Mouse (Mus musculus) left cerebral cortex, adult 2 months (tissue): ENCODE data around the gene Tmem208. TPM values are rescaled to one million over a fixed set of nuclear protein-coding genes. Genes with fewer than 3 reads are reported as not detected.

Experiments used
- DNase-seq, 2 experiments: peaks; one replicate each; pipeline ENCODE4 v3.0.0; 2021 to 2022; ENCODE audit warnings: low spot score in 2 of 2, mixed read lengths in 1 of 2; ENCODE audit errors: extremely low spot score in 1 of 2
- H3K27ac ChIP-seq: fragments of 200-600 bp; 2 replicates; pipeline ENCODE4 v1.8.1; 2022
- H3K4me3 ChIP-seq: fragments of 200-600 bp; 2 replicates; pipeline ENCODE4 v1.8.1; 2022
- CTCF ChIP-seq: fragments of 200-600 bp; IDR thresholded peaks from 2 replicates; pipeline ENCODE4 v1.8.1; 2022; ENCODE audit warnings: antibody characterized with exemption, mild to moderate bottlenecking, moderate library complexity
- intact Hi-C: fragments of 180-260 bp; cut with DNase I; formaldehyde crosslinking; loops from one replicate; pipeline ENCODE4 v1.15.1; 2025
- total RNA-seq, 2 experiments: library from RNA; stranded (reverse); gene quantifications; 2 replicates each; pipeline ENCODE4 v1.2.3; 2021

The Tmem208 gene
- total RNA-seq, 2 experiments from 2014 or later: 35.4 to 40.1 TPM

DNA sequence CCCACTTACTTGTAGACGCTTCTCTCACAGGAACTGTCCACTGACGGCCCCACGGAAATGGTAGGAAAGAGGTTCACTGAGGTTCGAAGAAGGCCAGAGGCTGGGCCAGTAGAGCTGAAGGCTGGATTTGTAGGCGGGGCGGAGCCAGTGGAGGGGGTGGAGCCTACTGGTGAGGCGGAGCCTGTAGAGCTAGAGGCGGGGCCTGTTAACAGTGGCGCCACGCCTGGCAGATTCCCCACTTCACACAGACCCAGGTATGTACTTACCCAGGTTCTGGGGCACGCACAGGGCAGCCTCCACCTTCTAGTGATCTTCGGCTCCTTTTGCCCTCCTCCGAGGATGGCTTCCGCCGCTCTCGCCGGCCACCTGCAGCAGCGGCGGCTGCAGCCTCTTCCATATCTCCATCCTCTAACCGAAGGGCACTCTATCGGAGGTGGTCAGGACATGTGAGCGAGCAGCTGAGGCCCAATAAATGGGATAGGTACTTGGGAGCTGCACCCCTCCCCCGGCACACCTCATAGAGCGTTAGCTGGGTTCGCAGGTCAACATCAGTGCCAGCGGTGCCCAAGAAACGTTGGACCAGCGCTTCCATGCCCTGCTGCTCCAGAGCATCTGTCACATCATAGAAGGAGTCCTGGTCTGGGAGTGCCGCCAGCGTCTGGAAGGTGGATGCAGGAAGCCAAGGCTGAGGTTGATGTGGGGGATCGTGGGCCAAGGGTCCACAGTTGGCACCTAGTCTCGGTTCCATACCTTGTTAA is 10.4 kb downstream of the Tmem208 start:
- Histone ChIP-seq H3K4me3 (no peak overlapping the region), H3K27ac (no peak overlapping the region)
- intact Hi-C loops: no loop called here

DNA sequence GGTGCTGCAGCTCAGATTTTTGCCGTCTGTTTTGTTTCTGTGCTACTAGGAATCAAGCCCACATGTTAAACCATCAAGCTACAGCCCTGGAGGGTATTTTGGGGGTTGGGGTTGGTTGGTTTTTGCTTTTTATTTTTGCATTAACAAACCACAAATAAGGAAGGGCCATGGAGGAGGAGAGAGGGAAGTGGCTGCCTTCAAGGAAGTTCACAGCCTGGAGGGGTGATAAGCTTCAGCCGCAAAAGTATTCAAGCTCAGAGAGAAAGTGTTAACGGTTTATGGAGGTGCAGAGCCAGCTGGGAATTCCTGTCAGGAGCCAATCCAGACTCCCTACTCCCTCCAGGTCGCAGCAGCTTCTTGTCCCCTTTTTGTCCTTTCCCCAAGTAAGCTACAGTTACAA is 12.8 kb downstream of the Tmem208 start:
- TF ChIP-seq CTCF: no peak
- Histone ChIP-seq H3K4me3 (no peak overlapping the region), H3K27ac (no peak overlapping the region)
- intact Hi-C loops: no loop called here
- DNase-seq: no peak

More for the DNA sequence above, 10.4 kb downstream of the Tmem208 start:
- DNase-seq: no peak
- no peak for TF ChIP-seq CTCF

DNA sequence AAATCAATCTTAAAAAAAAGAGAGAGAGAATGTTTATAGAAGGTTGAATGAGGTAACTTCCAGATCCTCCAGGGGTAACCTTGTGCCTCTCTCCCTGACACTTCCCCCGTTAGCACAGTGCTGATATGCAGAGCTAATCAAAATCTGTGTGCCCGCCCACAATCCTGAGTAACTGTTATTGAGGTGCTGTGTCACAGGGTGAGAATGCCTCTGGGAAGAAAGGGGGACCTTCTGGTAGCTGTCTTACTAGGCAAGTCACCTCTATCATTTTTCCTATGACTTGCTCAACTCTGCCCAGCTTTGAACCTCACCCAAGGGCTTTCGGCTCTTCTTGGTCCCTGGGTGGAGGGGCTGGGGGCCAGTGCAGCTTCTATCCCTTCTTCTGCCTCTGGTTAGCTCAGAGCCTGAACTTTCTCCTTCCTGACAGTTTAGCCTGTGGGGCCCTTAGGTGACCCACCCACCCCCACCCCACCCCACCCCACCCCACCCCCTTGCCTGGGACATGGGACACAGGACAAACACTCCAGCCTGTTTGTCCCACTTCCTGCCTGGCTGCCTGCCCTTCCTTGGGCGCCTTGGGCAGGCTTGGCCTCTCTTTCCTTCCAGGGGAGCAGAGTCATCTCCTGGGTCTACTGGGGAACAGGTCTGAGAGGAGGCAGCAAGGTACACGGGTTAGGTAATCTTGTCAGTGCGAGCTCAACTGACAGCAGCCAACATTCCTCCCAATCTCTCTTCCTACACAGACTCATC is 13.9 kb downstream of the Tmem208 start:
- intact Hi-C loops: loop anchor here (2.0 kb wide), 1 partner anchor 13 kb away; the partner anchor contains the start of genes Lrrc29 and Tmem208
- no peak for DNase-seq
- no peak for TF ChIP-seq CTCF

DNA sequence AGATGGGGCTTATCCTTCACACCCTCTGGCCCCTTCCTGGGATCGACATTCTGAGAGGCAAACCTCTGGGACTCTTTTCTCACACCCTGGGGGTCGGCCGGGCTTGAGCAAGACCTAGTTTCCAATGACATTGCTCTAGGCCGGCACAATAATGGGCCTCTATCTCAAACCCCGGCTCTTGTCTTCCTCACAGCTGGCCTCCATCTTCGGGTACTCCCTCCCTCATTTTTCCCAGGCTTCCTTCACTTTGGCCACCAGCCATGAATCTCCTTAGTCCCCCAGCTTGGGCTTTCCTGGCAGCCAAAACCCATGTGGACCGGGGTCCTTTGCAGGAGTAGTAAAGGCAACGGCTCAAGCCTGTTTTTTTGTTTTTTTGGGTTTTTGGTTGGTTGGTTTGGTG is 15.2 kb downstream of the Tmem208 start:
- intact Hi-C loops: loop anchor here (2.0 kb wide), 1 partner anchor 15 kb away; the partner anchor contains the start of genes Lrrc29 and Tmem208
- H3K27ac ChIP-seq: no peak overlapping the region
- no peak for DNase-seq
- TF ChIP-seq CTCF: no peak
- no peak overlapping the region for H3K4me3 ChIP-seq

More for the DNA sequence above, 13.9 kb downstream of the Tmem208 start:
- Histone ChIP-seq H3K27ac (no peak overlapping the region), H3K4me3 (no peak overlapping the region)

DNA sequence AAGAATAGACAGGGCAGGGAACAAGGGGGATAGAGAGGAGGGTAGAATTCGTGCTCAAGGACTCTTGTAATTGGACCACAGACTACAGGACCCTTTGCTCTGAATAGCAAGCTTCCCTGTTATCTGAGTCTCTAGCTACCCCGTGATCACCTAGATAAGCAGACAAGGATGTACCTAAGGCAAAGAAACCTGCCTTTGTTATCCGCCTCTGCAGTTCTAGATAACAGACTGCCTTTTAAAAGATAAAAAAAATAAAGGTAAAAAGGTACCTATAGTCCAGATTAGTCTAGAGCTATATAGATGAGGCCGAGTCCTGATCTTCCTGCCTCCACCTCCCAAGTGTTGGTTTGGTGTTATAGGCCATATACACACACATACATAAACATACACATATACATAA is 16.6 kb downstream of the Tmem208 start:
- DNase-seq: no peak
- intact Hi-C loops: no loop called here
- Histone ChIP-seq H3K27ac (no peak overlapping the region), H3K4me3 (no peak overlapping the region)
- no peak for TF ChIP-seq CTCF

DNA sequence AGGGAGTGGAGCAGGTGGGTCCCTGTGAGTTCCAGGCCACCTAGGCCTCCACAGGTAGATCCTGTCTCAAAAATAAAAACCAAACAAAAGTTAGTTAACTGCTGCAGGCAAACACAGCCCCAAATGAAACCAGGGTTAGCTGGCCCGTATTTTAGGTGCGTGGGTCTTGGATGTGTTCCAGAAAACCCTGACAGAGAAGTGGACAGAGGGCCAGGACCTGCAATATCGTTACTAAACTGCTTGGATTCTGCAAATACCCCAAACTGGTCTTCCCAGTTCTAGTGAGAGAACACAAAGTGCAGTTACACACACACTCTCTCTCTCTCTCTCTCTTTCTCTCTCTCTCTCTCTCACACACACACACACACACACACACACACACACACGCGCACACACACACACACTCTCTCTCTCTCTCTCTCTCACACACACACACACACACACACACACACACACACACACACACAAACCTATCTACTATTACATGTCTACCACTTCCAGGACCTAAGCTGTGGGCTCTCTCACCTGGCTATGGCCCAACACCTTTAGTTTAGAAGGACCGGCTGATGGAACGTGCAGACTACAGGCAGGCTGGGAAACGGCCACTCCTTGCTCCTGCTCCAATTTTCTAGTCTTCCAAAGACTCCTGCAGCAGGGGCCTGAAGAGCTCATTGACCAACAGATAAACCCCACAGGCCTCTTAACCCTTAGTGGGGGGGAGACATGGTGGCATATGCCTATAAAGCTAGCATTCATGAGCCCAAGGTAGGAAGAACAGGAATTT is 17.8 kb downstream of the Tmem208 start:
- H3K4me3 ChIP-seq: no peak overlapping the region
- no peak overlapping the region for H3K27ac ChIP-seq
- intact Hi-C loops: no loop called here
- no peak for DNase-seq
- no peak for TF ChIP-seq CTCF

DNA sequence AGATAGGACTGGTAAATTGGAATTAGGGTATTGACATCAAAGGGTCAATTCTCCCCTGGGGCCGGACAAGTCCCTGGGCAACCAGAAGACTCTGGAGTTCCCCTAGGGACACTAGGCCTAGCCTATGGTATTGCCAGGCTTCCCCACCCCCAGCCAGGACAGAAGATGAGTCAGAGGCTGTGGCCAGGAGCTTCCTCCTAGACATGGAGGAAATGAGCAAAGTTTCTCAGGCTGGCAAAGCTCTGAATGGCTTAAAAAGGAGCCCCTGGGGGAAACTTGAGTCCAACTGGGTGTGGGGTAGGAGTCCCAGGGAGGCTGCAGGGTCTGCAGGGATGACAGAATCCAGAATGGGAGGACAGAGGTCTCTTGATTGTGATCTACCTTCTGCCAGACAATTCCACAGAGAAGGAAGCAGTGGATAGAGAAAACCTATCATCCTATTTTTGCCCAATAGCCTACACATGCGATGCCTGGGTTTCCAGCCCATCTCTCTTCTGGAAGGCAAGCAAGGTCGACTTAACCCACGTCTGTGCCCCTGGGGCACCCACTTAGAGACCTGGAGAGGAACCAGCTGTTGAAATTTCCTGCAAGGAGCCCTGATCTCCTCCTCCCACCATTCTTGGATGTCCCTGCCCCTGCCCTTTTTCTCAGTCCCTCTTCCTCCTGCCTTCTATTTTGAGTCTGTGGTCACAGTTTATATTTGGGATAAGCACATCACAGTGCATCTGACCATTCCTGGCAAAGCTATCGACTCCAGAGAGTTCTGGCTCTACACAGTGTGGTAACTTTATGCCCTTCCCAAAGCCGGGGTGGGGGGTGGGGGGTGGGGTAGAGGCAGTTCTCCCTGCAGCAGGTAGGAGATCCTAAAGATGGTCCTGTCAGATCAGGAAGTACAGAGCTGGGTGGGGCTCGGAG is 19.2 kb downstream of the Tmem208 start:
- H3K4me3 ChIP-seq: no peak overlapping the region
- intact Hi-C loops: no loop called here
- no peak overlapping the region for H3K27ac ChIP-seq
- no peak for DNase-seq
- no peak for TF ChIP-seq CTCF

DNA sequence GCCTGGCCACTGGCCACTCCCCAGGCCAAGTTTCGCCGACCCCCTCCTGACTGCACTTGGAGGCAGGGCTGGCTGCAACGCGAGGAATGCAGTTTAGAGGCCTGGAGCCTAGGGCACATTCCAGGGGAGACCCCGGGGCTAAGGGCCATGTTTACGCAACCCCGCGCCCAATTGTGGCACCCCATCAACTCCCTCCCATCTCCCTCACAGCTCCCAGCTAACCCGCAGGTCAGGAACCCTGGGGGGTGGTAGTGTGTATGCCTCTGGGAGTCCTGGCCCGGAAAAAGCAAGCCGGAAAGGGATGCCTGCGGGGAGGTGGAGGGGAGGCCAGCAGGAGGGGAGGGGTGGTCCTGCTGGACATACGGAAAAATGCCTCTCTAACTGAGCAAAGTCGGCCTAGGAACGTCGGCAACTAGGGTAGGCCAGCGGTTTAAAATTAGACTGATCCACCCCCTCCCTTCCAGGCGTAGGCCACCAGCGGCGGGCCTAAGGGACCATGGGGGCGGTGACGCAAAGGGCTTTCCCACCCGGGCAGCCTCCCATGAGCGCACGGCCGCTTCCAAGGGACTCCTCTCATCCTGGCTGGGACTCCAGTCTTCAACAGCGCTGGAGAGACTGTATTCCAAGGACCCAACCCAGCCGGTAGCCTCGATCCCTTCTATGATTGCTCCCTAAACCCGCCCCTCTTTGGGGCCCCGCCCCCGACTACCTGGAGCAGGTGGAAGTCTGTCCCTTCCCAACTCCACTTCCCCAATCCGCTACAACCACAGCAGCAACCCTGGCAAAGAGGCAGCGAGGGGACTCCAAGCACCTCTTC is 20.7 kb downstream of the Tmem208 start:
- peak; percentile 42 to 51 for DNase-seq
- H3K4me3 ChIP-seq: peak overlapping the region; percentile 72
- peak overlapping the region; percentile 67; the same call in 1 of the 2 replicates for H3K27ac ChIP-seq
- intact Hi-C loops: no loop called here
- TF ChIP-seq CTCF: no peak

DNA sequence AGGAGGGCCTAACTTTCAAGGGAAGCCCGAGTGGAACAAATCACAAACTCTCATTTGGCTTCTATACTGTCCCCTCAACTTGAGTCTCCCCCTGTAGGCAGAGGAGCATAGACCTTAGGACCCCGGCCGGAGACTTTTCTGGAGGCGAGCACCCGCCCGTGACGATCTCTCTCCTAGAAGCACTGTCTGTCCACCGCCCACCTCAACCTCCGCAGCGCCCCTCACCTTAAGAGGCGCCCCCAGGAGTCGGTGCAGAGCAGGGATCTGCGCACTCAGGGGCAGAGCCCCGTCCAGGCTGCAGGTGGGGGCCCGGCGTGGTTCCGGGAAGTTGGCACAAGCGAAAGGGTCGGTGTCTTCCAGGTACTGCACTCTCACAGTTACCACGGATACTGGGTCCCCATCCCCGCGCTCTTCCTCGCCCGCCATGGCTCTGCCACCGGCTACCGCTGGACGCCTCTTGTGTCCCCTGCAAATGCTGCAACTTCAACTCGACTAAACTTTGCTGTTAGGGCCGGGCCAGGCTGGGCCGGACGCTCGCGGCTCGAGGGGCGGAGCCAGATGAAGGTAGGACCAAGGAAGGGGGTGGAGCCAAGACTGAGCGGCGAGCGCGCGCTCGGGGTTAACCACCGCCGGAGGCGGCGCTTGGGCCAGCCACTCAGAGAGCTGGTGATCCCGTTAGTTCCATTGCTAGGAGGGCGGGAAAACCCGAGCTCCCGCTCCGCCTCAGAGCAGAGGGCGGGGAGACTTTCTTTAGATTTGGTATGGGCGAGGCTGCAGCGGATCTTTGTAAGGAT is 21.5 kb downstream of the Tmem208 start, which contains the start of gene Fhod1:
TSS of gene Fhod1 (minus strand) at position 526 of the 794 bp plus-strand sequence.
- intact Hi-C loops: no loop called here
- TF ChIP-seq CTCF: no peak; the same call in none of the 2 replicates
- Histone ChIP-seq H3K4me3 (peak within 1 kb of the TSS; percentile 72), H3K27ac (peak within 1 kb of the TSS; percentile 81)
- peak; percentile 82 to 89 for DNase-seq
